Mouse (Mus musculus): Measurements from ENCODE around the gene Cnnm2.

GRCm38 (mm10) chr19:46819276-46819675 lies 57.9 kb downstream of the Cnnm2 start:
- no peak for TF ChIP-seq E2F4 (IDR thresholded peaks at IDR 0.05; ENCODE audit: insufficient read depth)
- peak; percentile 61 for TF ChIP-seq POLR2A (IDR thresholded peaks at IDR 0.05; ENCODE audit: insufficient read length, low read depth)
